Mouse (Mus musculus) telencephalon, adult 2 months (tissue): ENCODE measurements around the gene Ptprf.
A peak's percentile ranks its signal among the peaks of the same experiment; 100 is the strongest.

Experiments
- DNase-seq: peaks from one replicate; pipeline ENCODE4 v3.0.0-alpha.2; 2011; ENCODE audit warnings: low read depth, low spot score

Ptprf gene

DNA sequence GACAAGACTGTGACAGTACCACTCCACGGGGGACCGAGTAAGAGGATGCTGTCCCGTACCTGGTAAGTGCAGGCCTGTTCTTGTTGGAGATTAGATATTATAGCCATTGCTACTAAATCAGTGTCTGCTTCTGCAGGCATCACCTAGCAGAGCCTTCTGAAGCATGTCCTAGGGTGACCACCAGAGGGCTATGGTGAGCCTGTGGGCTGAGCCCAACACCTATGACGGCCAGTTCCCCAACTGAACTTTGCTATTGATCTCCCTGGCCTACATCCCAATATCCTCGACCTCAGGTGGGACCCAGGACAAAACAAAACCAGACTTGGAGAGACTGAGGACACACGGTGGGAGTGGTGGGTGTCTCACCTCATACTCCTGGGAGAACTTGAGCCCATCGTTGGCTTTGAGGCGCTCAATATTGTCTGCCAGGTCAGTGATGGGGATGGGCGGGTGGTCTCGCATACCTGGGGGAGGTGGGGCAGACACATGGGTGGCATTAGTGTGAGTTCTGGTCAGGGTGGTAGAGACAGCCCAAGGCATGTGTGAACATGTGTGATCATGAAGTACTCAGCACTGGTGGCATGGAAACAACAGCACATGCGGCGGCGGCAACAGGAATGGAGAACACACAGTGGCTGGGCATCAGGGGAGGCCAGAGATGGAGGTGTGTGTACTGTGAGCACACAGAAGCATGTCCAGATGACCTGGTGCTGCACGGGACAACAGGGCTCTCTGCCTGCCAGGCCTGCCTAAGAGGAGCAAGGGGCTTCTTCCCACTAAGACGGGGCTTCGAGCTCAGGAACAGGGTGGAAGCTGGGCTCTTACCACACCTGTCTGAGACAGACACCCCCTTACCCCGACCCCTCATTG, 74.2 kb downstream of the Ptprf start:
- no peak for DNase-seq

DNA sequence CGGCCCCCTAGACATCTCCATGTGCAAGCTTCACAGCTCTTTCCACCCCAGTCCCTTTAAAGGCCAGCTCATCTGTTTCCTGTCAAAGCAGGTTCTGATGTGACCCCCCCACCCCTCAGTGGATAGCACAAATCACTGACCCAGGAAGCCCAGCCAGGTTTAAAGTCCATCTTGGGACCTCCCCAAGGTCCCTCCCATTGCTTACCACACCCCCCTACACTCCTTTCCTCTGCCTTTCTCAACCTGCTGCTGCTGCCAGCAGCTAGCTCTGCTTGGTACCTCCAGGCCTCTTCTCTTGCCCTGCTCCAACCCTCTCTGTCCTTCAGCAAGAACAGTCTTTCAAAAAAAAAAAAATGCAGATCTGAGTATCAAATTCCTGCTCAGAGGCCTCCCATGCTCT, 76.3 kb downstream of the Ptprf start:
- DNase-seq, result no peak

DNA sequence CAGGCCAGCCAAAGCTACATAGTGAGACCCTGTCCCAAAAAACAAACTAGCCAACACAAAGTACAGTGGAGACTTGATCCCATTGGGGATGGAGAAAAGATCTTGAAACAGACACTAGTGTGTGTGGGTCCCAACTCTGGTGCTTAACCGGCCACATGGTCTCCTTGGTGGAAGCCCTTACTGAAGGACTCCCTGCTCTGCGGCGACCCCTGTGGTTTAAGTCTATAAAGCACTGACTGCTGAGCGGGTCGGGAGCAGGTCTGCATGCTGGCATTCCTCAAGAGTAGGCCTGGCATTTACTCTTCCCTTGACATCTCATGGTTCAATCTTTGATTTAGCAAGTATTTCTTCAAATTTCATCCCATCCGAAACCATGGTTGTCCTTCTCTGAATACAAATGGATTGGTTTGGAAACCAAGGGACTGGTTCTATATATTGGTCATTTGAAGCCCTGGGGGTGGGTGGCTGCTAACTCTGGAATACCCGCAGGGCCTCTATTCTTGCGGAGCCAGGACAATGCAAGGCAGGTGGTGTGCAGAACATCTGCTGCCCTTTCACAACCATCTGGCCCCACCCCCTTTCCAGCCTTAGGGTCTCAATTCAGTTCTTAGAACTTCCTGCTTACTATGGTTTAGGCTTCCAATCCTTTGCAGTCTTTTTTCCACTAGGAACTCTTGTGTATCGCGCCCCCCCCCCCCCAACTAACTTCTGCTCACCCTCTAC, 84.1 kb downstream of the Ptprf start:
- DNase-seq, result no peak

DNA sequence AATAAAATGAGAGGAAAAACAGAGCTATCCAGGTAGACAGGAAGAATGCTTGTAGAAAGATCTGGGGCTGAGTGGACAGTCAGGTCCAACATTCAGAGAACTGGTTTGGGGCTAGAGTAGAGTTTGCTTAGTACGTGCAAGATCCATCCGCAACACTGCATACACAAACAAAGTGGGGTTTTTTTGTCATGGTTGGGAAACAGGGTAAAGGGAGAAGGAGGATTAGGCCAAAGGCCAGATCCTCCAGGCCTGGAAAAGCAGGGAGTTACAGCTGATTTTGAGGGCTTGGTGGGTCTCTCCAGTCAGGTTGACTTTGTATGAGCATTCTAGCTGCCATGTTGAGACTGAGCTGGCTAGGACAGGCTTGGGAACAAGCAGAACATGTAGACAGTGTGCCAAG, 85.3 kb downstream of the Ptprf start:
- DNase-seq, result no peak

DNA sequence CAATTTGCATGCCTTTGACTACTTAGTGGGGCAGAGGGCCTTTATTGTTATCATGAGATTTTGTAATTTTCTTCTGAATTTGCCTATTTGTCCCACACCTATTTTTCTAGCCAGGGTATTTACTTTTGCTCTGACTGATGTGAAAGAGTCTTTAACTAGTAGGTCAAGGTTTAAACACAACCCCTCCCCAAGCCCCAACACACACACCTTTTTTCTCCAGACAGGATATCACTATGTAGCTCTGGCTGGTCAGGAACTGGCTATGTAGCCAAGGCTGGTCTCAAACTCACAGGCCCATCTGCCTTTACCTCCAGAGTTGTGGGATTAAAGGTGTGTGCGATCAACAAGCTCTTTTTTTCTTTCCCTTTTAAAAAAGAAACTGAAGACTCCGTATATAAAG, 92.1 kb downstream of the Ptprf start:
- DNase-seq, result no peak

DNA sequence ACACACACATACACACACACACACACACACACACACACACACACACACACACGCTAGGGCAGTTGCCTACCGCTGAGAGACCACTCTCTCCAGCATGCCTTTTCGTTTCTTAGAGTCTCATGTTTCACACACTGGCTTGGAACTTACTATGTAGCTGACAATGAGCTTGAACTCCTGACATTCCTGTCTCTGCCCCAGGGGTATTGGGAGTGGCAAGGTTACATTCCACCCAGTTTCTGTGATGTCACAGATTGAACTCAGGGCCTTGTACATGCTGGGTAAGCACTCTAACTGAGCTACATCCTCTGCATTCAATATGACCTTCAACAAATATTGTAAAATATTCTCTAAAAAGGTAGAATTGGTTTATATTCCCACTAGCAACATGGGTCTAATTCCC, 92.6 kb downstream of the Ptprf start:
- no peak for DNase-seq

DNA sequence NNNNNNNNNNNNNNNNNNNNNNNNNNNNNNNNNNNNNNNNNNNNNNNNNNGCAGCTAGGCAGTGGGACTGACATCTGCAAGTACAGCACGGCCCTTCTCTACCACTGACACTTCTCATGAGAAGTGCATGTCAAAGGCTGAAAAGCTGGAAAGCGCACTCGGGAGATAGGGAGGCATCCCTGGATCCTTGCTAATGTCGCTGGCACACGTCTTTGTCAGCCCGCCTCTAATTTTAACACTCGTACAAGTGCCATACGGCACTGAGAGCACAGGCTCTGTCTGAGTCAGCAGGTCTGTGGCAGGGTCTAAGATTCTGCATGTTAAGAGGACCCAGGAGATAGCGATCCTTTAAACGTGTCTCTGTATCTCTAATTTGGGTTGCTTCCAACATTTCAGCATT, 95.0 kb downstream of the Ptprf start:
- DNase-seq, result no peak

DNA sequence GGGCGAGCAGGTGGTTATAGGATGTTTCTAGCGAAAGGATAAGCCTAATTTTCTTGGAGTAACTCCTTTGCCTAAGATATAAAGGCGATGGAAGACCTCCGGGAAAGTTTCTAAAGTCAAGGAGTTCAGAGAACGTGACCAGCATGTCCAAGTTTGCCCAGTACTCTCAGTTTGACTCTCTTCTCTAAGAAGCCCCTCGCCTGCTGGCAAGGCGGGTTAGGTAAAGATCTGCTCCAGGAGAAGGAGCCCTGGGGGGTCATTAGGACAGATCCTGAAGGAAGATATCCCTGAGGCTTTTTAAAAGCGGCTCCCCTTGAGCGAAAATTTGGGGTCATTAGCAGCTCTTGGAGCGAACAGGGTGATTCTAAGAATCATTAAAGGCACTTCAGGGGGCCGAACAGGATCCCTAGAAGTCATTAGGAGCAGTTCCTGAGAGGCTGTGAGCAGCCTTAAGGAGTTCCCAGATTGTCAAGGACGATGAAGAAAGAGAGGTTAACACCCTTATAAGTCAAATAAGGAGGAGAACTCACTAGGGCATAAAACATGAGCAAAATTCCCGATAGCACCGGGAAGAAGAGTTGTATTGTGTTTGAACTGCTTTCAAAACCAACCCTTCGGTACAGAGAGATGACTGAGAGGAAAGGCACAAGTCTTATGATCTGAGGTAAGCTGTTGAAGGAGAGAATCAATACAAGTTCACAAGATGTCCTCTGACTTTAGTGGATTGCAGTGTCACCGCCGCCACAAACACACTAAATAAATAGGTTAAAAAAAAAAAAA, 110.7 kb downstream of the Ptprf start:
- DNase-seq, result no peak

DNA sequence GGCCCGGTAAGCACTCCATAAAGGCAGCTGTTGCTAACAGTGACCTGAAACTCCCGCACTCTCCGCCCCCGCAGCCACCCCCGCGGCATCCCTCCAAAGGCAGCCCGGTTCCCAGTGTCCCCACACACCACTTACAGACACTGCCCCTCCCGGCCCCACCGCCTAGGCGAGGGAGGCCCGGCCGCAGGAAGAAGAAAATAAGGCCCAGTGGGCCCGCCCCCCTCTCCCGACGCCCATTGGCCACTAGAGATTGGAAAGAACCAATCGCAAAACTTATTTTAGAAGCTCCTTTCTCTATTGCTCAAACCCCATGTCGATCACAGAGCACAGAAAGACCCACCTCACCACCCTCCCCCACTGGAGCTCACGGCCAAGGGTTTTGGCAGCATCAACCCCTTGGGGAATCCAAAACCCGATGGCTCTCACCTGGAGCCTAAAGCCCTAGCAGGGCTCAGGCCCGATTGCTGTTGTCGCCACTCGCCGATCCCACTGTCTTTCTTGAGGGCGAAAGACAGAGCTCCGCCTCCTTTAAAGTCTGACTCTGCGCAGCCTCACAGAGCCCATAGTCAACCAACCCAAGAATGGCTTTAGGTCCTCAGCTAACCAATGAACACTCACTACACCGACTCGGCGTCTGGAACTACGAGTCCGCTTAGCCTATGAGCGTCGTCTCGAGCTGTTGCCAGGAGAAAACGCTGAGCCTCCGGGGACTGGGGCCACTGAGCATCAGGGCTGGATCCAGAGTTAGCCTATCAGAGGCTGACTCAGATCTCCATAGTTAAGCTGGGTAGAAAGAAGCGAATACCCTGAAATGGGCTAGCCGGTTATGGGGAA, 111.5 kb downstream of the Ptprf start, which contains the start of gene Kdm4a:
TSS of gene Kdm4a (minus strand) at position 577 of the 834 bp plus-strand sequence.
- DNase-seq, result peak; percentile 99

DNA sequence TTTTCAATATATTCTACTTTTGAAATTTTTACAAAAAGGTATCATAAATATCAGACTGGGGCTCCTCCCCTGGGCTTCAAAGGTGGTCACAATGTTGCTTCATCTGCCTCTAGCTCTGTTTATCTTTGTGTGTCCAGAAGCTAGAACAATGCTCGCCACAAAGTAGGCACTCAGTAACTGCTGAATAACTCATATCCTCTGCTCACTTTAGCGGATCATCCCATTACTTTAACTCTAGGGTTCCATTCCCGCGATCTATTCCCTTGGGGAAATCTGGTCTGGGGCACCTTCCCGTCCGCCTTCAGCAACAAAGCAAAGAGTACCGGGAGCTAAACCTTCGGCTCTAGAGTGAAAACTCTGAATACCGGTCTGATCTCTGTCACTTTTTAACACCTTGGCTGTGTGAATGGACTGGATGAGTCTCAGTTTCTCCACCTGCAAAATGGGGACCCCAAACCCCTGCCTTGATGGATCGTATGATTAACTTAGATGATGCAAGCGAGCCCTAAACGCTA, 112.2 kb downstream of the Ptprf start:
- DNase-seq, result no peak

DNA sequence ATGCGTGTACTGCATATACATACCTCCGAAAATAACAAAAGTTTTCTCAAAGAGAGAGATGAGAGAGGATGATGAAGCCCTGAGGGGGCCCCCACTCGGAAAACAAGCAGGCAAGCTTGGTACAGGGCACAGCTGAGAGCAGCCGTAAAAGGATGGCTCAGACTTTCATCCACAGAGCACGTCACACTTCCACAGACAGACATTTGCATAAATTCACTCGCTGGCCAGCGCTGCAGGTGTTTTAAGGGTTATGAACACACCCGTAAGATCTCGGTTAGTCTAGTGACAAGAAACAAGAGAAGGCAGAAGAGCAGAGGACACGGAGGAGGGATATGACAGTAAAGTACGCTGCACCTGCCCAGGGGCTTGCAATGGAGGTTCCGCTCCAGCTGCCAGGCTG, 118.7 kb downstream of the Ptprf start:
- no peak for DNase-seq

DNA sequence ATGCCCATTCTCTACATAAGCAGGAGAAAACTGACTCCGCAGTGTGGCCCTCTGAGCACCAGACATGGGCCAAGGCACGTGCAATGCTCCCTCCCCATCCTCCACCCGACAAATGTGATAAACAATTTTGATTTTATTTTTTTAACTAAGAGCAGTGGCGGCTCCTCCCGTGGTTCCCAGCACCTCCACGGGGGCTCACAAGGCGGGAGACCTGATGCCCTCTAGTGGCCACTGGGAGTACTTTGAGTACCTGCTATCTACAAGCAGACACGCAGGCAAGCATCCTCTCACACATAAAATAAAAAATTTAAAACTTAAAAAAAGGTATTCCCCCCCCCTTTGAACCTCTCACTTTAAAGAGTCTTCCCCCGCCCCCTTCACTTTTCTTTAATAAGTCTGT, 120.2 kb downstream of the Ptprf start:
- DNase-seq, result no peak

DNA sequence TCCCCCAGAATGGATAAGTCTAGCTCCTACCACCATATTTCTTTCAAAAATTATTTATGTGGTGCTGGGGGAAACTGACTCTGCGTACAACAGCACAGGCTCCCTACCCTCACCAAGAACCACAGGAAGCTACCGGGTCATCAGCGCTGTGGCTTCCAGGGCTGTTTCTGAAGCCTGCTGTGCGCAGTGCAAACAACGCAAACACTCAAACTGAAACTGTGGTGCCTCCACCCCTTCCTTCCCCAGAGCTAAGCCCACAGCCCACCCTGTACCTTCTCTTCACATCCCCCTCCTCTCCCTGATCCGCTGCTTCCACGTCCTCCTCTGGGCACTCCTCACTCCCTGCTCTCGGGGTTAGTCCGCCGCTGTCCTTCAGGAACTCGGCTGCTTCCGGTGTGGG, 129.1 kb downstream of the Ptprf start:
- DNase-seq, result no peak
